Mouse (Mus musculus) CH12.LX (cell line): ENCODE results near the gene Dpyd. TPM values are rescaled to one million over a fixed set of nuclear protein-coding genes. Genes with fewer than 3 reads are reported as not detected.

ENCODE experiments used
- DNase-seq: peaks from one replicate; pipeline ENCODE4 v3.0.0-alpha.2; 2013; ENCODE audit errors: extremely low read depth
- H3K27ac ChIP-seq: 2 replicates; pipeline ENCODE4 v1.5.1; 2012; ENCODE audit warnings: low read depth, mild to moderate bottlenecking, control low read depth, moderate library complexity; ENCODE audit not compliant: insufficient read depth
- H3K27me3 ChIP-seq: replicated peaks from 2 replicates; pipeline ENCODE3; 2012; ENCODE audit warnings: inconsistent platforms
- H3K36me3 ChIP-seq, 2 experiments: replicated peaks in 1 of 2; 2 replicates each; pipeline versions ENCODE3 to v1.6.1; 2012; ENCODE audit warnings: inconsistent platforms in 1 of 2, low read length in 1 of 2, mild to moderate bottlenecking in 1 of 2, mixed read lengths in 1 of 2, moderate library complexity in 1 of 2; ENCODE audit not compliant: control insufficient read depth in 1 of 2, insufficient read depth in 1 of 2
- H3K4me1 ChIP-seq, 2 experiments: 2 replicates each; pipeline ENCODE4 v1.6.1; 2012; ENCODE audit warnings: inconsistent platforms in 1 of 2, moderate library complexity in 1 of 2; ENCODE audit not compliant: insufficient read depth in 2 of 2, control insufficient read depth in 1 of 2
- H3K4me2 ChIP-seq: 2 replicates; pipeline ENCODE4 v1.6.1; 2012; ENCODE audit warnings: low read depth, mild to moderate bottlenecking, control low read depth; ENCODE audit not compliant: poor library complexity, insufficient read depth, severe bottlenecking
- H3K4me3 ChIP-seq, 3 experiments: fragments of 150-350 bp in 1 of 3; sonication (generic) in 1 of 3; replicated peaks in 1 of 3; 2 replicates each; pipeline versions ENCODE3 to v1.5.1; 2011 to 2012; ENCODE audit warnings: low read depth in 2 of 3, low read length in 2 of 3, mild to moderate bottlenecking in 2 of 3, moderate library complexity in 2 of 3, control low read depth in 1 of 3, improper control_type of control experiment in 1 of 3, inconsistent platforms in 1 of 3, mixed read lengths in 1 of 3; ENCODE audit not compliant: poor library complexity in 1 of 3
- H3K79me2 ChIP-seq: replicated peaks from 2 replicates; pipeline ENCODE4 v1.6.1; 2012; ENCODE audit warnings: mild to moderate bottlenecking, moderate library complexity; ENCODE audit not compliant: control insufficient read depth, poor library complexity, insufficient read depth, severe bottlenecking; ENCODE audit errors: extremely low read depth
- H3K9ac ChIP-seq: 2 replicates; pipeline ENCODE4 v1.6.1; 2012; ENCODE audit warnings: low read depth, mild to moderate bottlenecking, control low read depth, moderate library complexity; ENCODE audit not compliant: insufficient read depth
- H3K9me3 ChIP-seq: replicated peaks from 2 replicates; pipeline ENCODE3; 2012; ENCODE audit warnings: low read length, inconsistent platforms, mixed read lengths
- BHLHE40 ChIP-seq: IDR thresholded peaks from 2 replicates; pipeline ENCODE4 v1.6.1; 2011; ENCODE audit warnings: mild to moderate bottlenecking, low read depth, low read length, improper control_type of control experiment
- CTCF ChIP-seq, 2 experiments: IDR thresholded peaks in 1 of 2; conservative IDR thresholded peaks in 1 of 2; 2 replicates each; pipeline ENCODE4 v1.5.1; 2011 to 2012; ENCODE audit warnings: low read depth in 2 of 2, low read length in 2 of 2, improper control_type of control experiment in 1 of 2, inconsistent platforms in 1 of 2, mild to moderate bottlenecking in 1 of 2, moderate library complexity in 1 of 2
- ELF1 ChIP-seq: IDR thresholded peaks from 2 replicates; pipeline ENCODE4 v1.6.1; 2014; ENCODE audit warnings: low read depth, mild to moderate bottlenecking, inconsistent platforms, low read length, improper control_type of control experiment
- EP300 ChIP-seq: IDR thresholded peaks from 2 replicates; pipeline ENCODE4 v1.6.1; 2011; ENCODE audit warnings: low read length, improper control_type of control experiment
- HCFC1 ChIP-seq: IDR thresholded peaks from 2 replicates; pipeline ENCODE4 v1.6.1; 2012; ENCODE audit warnings: low read depth, mild to moderate bottlenecking, inconsistent platforms, low read length, improper control_type of control experiment
- IRF4 ChIP-seq: IDR thresholded peaks from 2 replicates; pipeline ENCODE4 v1.6.1; 2014; ENCODE audit warnings: low read depth, mild to moderate bottlenecking, inconsistent platforms, low read length, improper control_type of control experiment
- JUN ChIP-seq: IDR thresholded peaks from 2 replicates; pipeline ENCODE4 v1.6.1; 2011; ENCODE audit warnings: low read depth, mild to moderate bottlenecking, low read length, improper control_type of control experiment, moderate library complexity; ENCODE audit not compliant: insufficient read depth
- MYC ChIP-seq: IDR thresholded peaks from 2 replicates; pipeline ENCODE4 v1.6.1; 2011; ENCODE audit warnings: low read depth, mild to moderate bottlenecking, improper control_type of control experiment, low read length
- NELFE ChIP-seq: IDR thresholded peaks from 2 replicates; pipeline ENCODE4 v1.6.1; 2011; ENCODE audit warnings: low read depth, low read length, improper control_type of control experiment
- POLR2AphosphoS2 ChIP-seq: IDR thresholded peaks from 2 replicates; pipeline ENCODE4 v1.6.1; 2011; ENCODE audit warnings: low read depth, low read length, improper control_type of control experiment
- RAD21 ChIP-seq: IDR thresholded peaks from 2 replicates; pipeline ENCODE4 v1.6.1; 2011; ENCODE audit warnings: low read depth, mild to moderate bottlenecking, low read length, improper control_type of control experiment, moderate library complexity
- TBP ChIP-seq: conservative IDR thresholded peaks from 2 replicates; pipeline ENCODE4 v1.6.1; 2011; ENCODE audit warnings: low read depth, low read length, improper control_type of control experiment
- UBTF ChIP-seq: IDR thresholded peaks from 2 replicates; pipeline ENCODE4 v1.6.1; 2012; ENCODE audit warnings: low read depth, mild to moderate bottlenecking, inconsistent platforms, low read length, improper control_type of control experiment, moderate library complexity
- ZC3H11A ChIP-seq: IDR thresholded peaks from 2 replicates; pipeline ENCODE4 v1.6.1; 2012; ENCODE audit warnings: low read depth, mild to moderate bottlenecking, inconsistent platforms, low read length, improper control_type of control experiment
- ZKSCAN1 ChIP-seq: IDR thresholded peaks from 2 replicates; pipeline ENCODE4 v1.6.1; 2012; ENCODE audit warnings: low read depth, inconsistent platforms, low read length, improper control_type of control experiment, borderline replicate concordance
- ZNF384 ChIP-seq: IDR thresholded peaks from 2 replicates; pipeline ENCODE4 v1.6.1; 2012; ENCODE audit warnings: low read depth, low read length, improper control_type of control experiment, inconsistent platforms
- dilution Hi-C: fragments of 300-500 bp; cut with MboI; formaldehyde crosslinking; loops from 2 replicates; pipeline ENCODE4 v1.14.3; 2020; ENCODE audit warnings: low sequenced_read_pairs; ENCODE audit not compliant: extremely low pct_unique_long_range_greater_than_20kb, extremely low pct_ligation_motif_present
- in situ Hi-C: fragments of 300-500 bp; cut with MboI; formaldehyde crosslinking; loops from 3 replicates; pipeline ENCODE4 v1.14.3; 2019; ENCODE audit warnings: low sequenced_read_pairs, low pct_ligation_motif_present, low pct_unique_long_range_greater_than_20kb, mixed read lengths
- polyA plus RNA-seq: library from polyadenylated mRNA; unstranded; fragments of >175 nt; gene quantifications from 2 replicates; pipeline ENCODE4 v1.2.1, GENCODE M21; 2012; ENCODE audit warnings: low read depth; ENCODE audit not compliant: insufficient read length
- total RNA-seq, 2 experiments: library from RNA; depleted of rRNA; stranded (reverse); fragments of 300-350 nt in 1 of 2; fragments of >200 nt in 1 of 2; gene quantifications; 2 replicates each; pipeline ENCODE4 v1.2.3; 2012 to 2014

Gene Dpyd
- total and polyA plus RNA-seq, 3 experiments: not detected

GRCm38 (mm10) chr3:119464479-119464878 lies 902.5 kb downstream of the Dpyd start:
- no peaks in the 10 kb centered on the region for H3K36me3 ChIP-seq
- TF ChIP-seq ZNF384: no peak
- TF ChIP-seq RAD21: no peak
- no peak for TF ChIP-seq ZC3H11A
- TF ChIP-seq IRF4: no peak
- TF ChIP-seq CTCF (conservative IDR thresholded peaks at IDR 0.05 in 1 of 2, IDR thresholded peaks at IDR 0.05 in 1 of 2; ENCODE audit: low read depth in 2 of 2, low read length in 2 of 2): no peak
- no peak for TF ChIP-seq EP300
- H3K27me3 ChIP-seq: no peaks in the 10 kb centered on the region
- no peaks in the 10 kb centered on the region for H3K79me2 ChIP-seq
- peaks cover 13% of the 10 kb centered on the region for H3K9me3 ChIP-seq
- in situ Hi-C loops: no loop called here
- H3K4me2 ChIP-seq: no peak overlapping the region
- no peak overlapping the region for H3K27ac ChIP-seq
- dilution Hi-C loops: no loop called here
- no peak for DNase-seq
- H3K4me1 ChIP-seq: no peaks in the 10 kb centered on the region
- no peak overlapping the region for H3K4me3 ChIP-seq
- no peak overlapping the region for H3K9ac ChIP-seq

GRCm38 (mm10) chr3:119467723-119468122 lies 905.8 kb downstream of the Dpyd start:
- in situ Hi-C loops (no loop called here), dilution Hi-C loops (no loop called here)
- no peak for DNase-seq
- Histone ChIP-seq H3K27me3 (no peaks in the 10 kb centered on the region), H3K4me2 (no peak overlapping the region), H3K9me3 (peaks cover 26% of the 10 kb centered on the region), H3K36me3 (no peaks in the 10 kb centered on the region), H3K27ac (no peak overlapping the region), H3K79me2 (no peaks in the 10 kb centered on the region), H3K9ac (no peak overlapping the region), H3K4me1 (no peaks in the 10 kb centered on the region), H3K4me3 (no peak overlapping the region)
- TF ChIP-seq POLR2AphosphoS2: no peak
- no peak for TF ChIP-seq BHLHE40
- no peak for TF ChIP-seq RAD21
- TF ChIP-seq NELFE: no peak
- no peak for TF ChIP-seq UBTF
- TF ChIP-seq HCFC1: no peak
- no peak for TF ChIP-seq ELF1
- TF ChIP-seq ZKSCAN1: no peak
- no peak for TF ChIP-seq MYC
- TF ChIP-seq JUN: no peak
- no peak for TF ChIP-seq TBP
